Mouse (Mus musculus): ENCODE data around the gene Rpl10a. TPM values are rescaled to one million over a fixed set of nuclear protein-coding genes. Genes with fewer than 3 reads are reported as not detected.
A peak's percentile ranks its signal among the peaks of the same experiment; 100 is the strongest.
"Not testable (repeated sequence)": the region's sequence is repeated elsewhere in the genome, so short reads cannot be mapped to it uniquely, and the experiment has no call there.

Rpl10a gene
- polyA plus RNA-seq, 1 experiment from 2014 or later = 604 TPM

GRCm38 (mm10) chr17:28358576-28359261 lies 30.4 kb downstream of the Rpl10a start:
- not testable (repeated sequence) for H3K9ac ChIP-seq (ENCODE audit: low read depth, low read length); H3K4me3 ChIP-seq (ENCODE audit: low read length); H3K27ac ChIP-seq (ENCODE audit: low read length); H3K36me3 ChIP-seq (ENCODE audit: control insufficient read depth, insufficient read depth, low read length); H3K4me2 ChIP-seq (ENCODE audit: low read depth, low read length); H3K9me3 ChIP-seq (ENCODE audit: control insufficient read depth, low read length)
- peaks cover 11% of the 10 kb centered on the region for H3K4me1 ChIP-seq (ENCODE audit: control insufficient read depth, insufficient read depth, low read length)
- WGBS = 21% methylated on average over 24 of the region's 24 CpGs
- ATAC-seq = 0 out of 2 replicates have a peak, but pooled peaks have one; percentile 10
- peaks cover 18% of the 10 kb centered on the region for H3K27me3 ChIP-seq (replicated peaks; ENCODE audit: control insufficient read depth, insufficient read depth, low read length)

GRCm38 (mm10) chr17:28360531-28361277 lies 32.4 kb downstream of the Rpl10a start:
- H3K4me2 ChIP-seq (ENCODE audit: low read depth, low read length) = no peak overlapping the region
- no peak overlapping the region for H3K27ac ChIP-seq (ENCODE audit: low read length)
- 0 out of 2 replicates have a peak, but pooled peaks cover 3% of the 10 kb centered on the region for H3K9me3 ChIP-seq (ENCODE audit: control insufficient read depth, low read length)
- H3K27me3 ChIP-seq (replicated peaks; ENCODE audit: control insufficient read depth, insufficient read depth, low read length) = peaks cover 29% of the 10 kb centered on the region
- H3K4me3 ChIP-seq (ENCODE audit: low read length) = no peak overlapping the region
- H3K9ac ChIP-seq (ENCODE audit: low read depth, low read length) = no peak overlapping the region
- H3K4me1 ChIP-seq (ENCODE audit: control insufficient read depth, insufficient read depth, low read length) = peaks cover 20% of the 10 kb centered on the region
- no peak for ATAC-seq
- H3K36me3 ChIP-seq (ENCODE audit: control insufficient read depth, insufficient read depth, low read length) = no peaks in the 10 kb centered on the region
- WGBS = 70% methylated on average over 9 of the region's 9 CpGs

GRCm38 (mm10) chr17:28361921-28362652 lies 33.8 kb downstream of the Rpl10a start:
- peak overlapping the region; percentile 57 for H3K4me2 ChIP-seq (ENCODE audit: low read depth, low read length)
- peak overlapping the region; percentile 33 for H3K4me3 ChIP-seq (ENCODE audit: low read length)
- WGBS = 41% methylated on average over 11 of the region's 11 CpGs
- H3K9ac ChIP-seq (ENCODE audit: low read depth, low read length) = peak overlapping the region; percentile 54; the same call in 1 of the 2 replicates
- H3K36me3 ChIP-seq (ENCODE audit: control insufficient read depth, insufficient read depth, low read length) = no peaks in the 10 kb centered on the region
- H3K9me3 ChIP-seq (ENCODE audit: control insufficient read depth, low read length) = 0 out of 2 replicates have a peak, but pooled peaks cover 3% of the 10 kb centered on the region
- peaks cover 32% of the 10 kb centered on the region for H3K27me3 ChIP-seq (replicated peaks; ENCODE audit: control insufficient read depth, insufficient read depth, low read length)
- H3K27ac ChIP-seq (ENCODE audit: low read length) = no peak overlapping the region
- no peak for ATAC-seq
- peaks cover 20% of the 10 kb centered on the region for H3K4me1 ChIP-seq (ENCODE audit: control insufficient read depth, insufficient read depth, low read length)

- 7% methylated on average over 25 of the region's 25 CpGs for WGBS
- H3K27me3 ChIP-seq (replicated peaks; ENCODE audit: control insufficient read depth, insufficient read depth, low read length) = peaks cover 32% of the 10 kb centered on the region
These were observed 34.5 kb downstream of the Rpl10a start for GRCm38 (mm10) chr17:28362653-28363292.

GRCm38 (mm10) chr17:28363507-28363906 lies 35.2 kb downstream of the Rpl10a start:
- no peak for ATAC-seq
- Histone ChIP-seq H3K27ac (ENCODE audit: low read length) (no peak overlapping the region), H3K4me3 (ENCODE audit: low read length) (no peak overlapping the region), H3K9me3 (ENCODE audit: control insufficient read depth, low read length) (0 out of 2 replicates have a peak, but pooled peaks cover 3% of the 10 kb centered on the region), H3K36me3 (ENCODE audit: control insufficient read depth, insufficient read depth, low read length) (no peaks in the 10 kb centered on the region), H3K9ac (ENCODE audit: low read depth, low read length) (0 out of 2 replicates have a peak overlapping the region, but pooled peaks have one; percentile 54), H3K27me3 (replicated peaks; ENCODE audit: control insufficient read depth, insufficient read depth, low read length) (peaks cover 27% of the 10 kb centered on the region), H3K4me2 (ENCODE audit: low read depth, low read length) (peak overlapping the region; percentile 57; the same call in 1 of the 2 replicates), H3K4me1 (ENCODE audit: control insufficient read depth, insufficient read depth, low read length) (peaks cover 22% of the 10 kb centered on the region)
- 40% methylated on average over 6 of the region's 6 CpGs for WGBS

More at GRCm38 (mm10) chr17:28362653-28363292, 34.5 kb downstream of the Rpl10a start:
- no peak overlapping the region for H3K27ac ChIP-seq (ENCODE audit: low read length)
- peak overlapping the region; percentile 54 for H3K9ac ChIP-seq (ENCODE audit: low read depth, low read length)
- H3K4me2 ChIP-seq (ENCODE audit: low read depth, low read length) = peak overlapping the region; percentile 57
- H3K9me3 ChIP-seq (ENCODE audit: control insufficient read depth, low read length) = 0 out of 2 replicates have a peak, but pooled peaks cover 3% of the 10 kb centered on the region
- H3K4me1 ChIP-seq (ENCODE audit: control insufficient read depth, insufficient read depth, low read length) = peaks cover 20% of the 10 kb centered on the region
- no peaks in the 10 kb centered on the region for H3K36me3 ChIP-seq (ENCODE audit: control insufficient read depth, insufficient read depth, low read length)
- ATAC-seq = no peak
- H3K4me3 ChIP-seq (ENCODE audit: low read length) = peak overlapping the region; percentile 33

GRCm38 (mm10) chr17:28365122-28365521 lies 36.9 kb downstream of the Rpl10a start, which contains the start of gene Tulp1:
TSS of gene Tulp1 (minus strand) at chr17:28365222.
- Histone ChIP-seq H3K4me2 (ENCODE audit: low read depth, low read length) (peak within 1 kb of the TSS; percentile 38), H3K27me3 (replicated peaks; ENCODE audit: control insufficient read depth, insufficient read depth, low read length) (peaks cover 24% of the 10 kb centered on the region), H3K4me1 (ENCODE audit: control insufficient read depth, insufficient read depth, low read length) (peaks cover 24% of the 10 kb centered on the region), H3K9me3 (ENCODE audit: control insufficient read depth, low read length) (no peaks in the 10 kb centered on the region), H3K9ac (ENCODE audit: low read depth, low read length) (peak within 1 kb of the TSS; percentile 7; the same call in 1 of the 2 replicates), H3K36me3 (ENCODE audit: control insufficient read depth, insufficient read depth, low read length) (no peaks in the 10 kb centered on the region), H3K4me3 (ENCODE audit: low read length) (peak within 1 kb of the TSS; percentile 15), H3K27ac (ENCODE audit: low read length) (no peak within 1 kb of the TSS)
- ATAC-seq = no peak
- 40% methylated on average over 8 of the region's 8 CpGs for WGBS

GRCm38 (mm10) chr17:28368449-28368848 lies 40.2 kb downstream of the Rpl10a start:
- ATAC-seq = peak; percentile 26; the same call in 1 of the 2 replicates
- Histone ChIP-seq H3K27ac (ENCODE audit: low read length) (no peak overlapping the region), H3K36me3 (ENCODE audit: control insufficient read depth, insufficient read depth, low read length) (no peaks in the 10 kb centered on the region), H3K4me2 (ENCODE audit: low read depth, low read length) (no peak overlapping the region), H3K4me3 (ENCODE audit: low read length) (no peak overlapping the region), H3K4me1 (ENCODE audit: control insufficient read depth, insufficient read depth, low read length) (peaks cover 13% of the 10 kb centered on the region; the same call in 1 of the 2 replicates), H3K27me3 (replicated peaks; ENCODE audit: control insufficient read depth, insufficient read depth, low read length) (peaks cover 17% of the 10 kb centered on the region), H3K9me3 (ENCODE audit: control insufficient read depth, low read length) (no peaks in the 10 kb centered on the region), H3K9ac (ENCODE audit: low read depth, low read length) (0 out of 2 replicates have a peak overlapping the region, but pooled peaks have one; percentile 5)
- 6% methylated on average over 13 of the region's 13 CpGs for WGBS

- Histone ChIP-seq H3K9me3 (ENCODE audit: control insufficient read depth, low read length) (no peaks in the 10 kb centered on the region), H3K9ac (ENCODE audit: low read depth, low read length) (no peak overlapping the region), H3K4me3 (ENCODE audit: low read length) (no peak overlapping the region), H3K27me3 (replicated peaks; ENCODE audit: control insufficient read depth, insufficient read depth, low read length) (peaks cover 11% of the 10 kb centered on the region), H3K4me2 (ENCODE audit: low read depth, low read length) (no peak overlapping the region), H3K36me3 (ENCODE audit: control insufficient read depth, insufficient read depth, low read length) (no peaks in the 10 kb centered on the region), H3K4me1 (ENCODE audit: control insufficient read depth, insufficient read depth, low read length) (peaks cover 13% of the 10 kb centered on the region; the same call in 1 of the 2 replicates), H3K27ac (ENCODE audit: low read length) (no peak overlapping the region)
- peak; percentile 32; the same call in 1 of the 2 replicates for ATAC-seq
- 49% methylated on average over 5 of the region's 5 CpGs for WGBS
These were observed 40.8 kb downstream of the Rpl10a start for GRCm38 (mm10) chr17:28369056-28369455.
